Mouse (Mus musculus) lung, adult 2 months (tissue): ENCODE results near the gene Rpl29. TPM values are rescaled to one million over a fixed set of nuclear protein-coding genes. Genes with fewer than 3 reads are reported as not detected.

Source experiments
- DNase-seq: peaks from one replicate; pipeline ENCODE4 v3.0.0; 2022
- H3K4me1 ChIP-seq: fragments of 200-500 bp; 2 replicates; pipeline ENCODE4 v1.6.1; 2011; ENCODE audit warnings: low read length; ENCODE audit not compliant: control insufficient read depth, insufficient read depth
- H3K4me3 ChIP-seq: fragments of 200-500 bp; replicated peaks from 2 replicates; pipeline ENCODE3; 2011; ENCODE audit warnings: low read depth, mild to moderate bottlenecking, control low read depth, low read length; ENCODE audit errors: extremely low read depth
- CTCF ChIP-seq: fragments of 200-500 bp; IDR thresholded peaks from 2 replicates; pipeline ENCODE4 v1.5.1; 2011; ENCODE audit warnings: mild to moderate bottlenecking, low read length, control low read depth; ENCODE audit not compliant: insufficient read depth
- POLR2A ChIP-seq: fragments of 200-500 bp; IDR thresholded peaks from 2 replicates; pipeline ENCODE4 v1.6.1; 2011; ENCODE audit warnings: low read depth, mild to moderate bottlenecking, control low read depth, low read length, borderline replicate concordance; ENCODE audit errors: extremely low read depth
- WGBS: fragments of 180-500 bp; shearing (Covaris S2); methylation state at CpG from one replicate; pipeline ENCODE4 v1.1.7; 2018; 5-methylcytosine and 5-hydroxymethylcytosine counted together
- polyA plus RNA-seq: library from polyadenylated mRNA; depleted of rRNA; stranded (reverse); fragments of >200 nt; gene quantifications from 2 replicates; pipeline ENCODE4 v1.2.3, GENCODE M21; 2012

The Rpl29 gene
- polyA plus RNA-seq, 1 experiment: 319 TPM

DNA sequence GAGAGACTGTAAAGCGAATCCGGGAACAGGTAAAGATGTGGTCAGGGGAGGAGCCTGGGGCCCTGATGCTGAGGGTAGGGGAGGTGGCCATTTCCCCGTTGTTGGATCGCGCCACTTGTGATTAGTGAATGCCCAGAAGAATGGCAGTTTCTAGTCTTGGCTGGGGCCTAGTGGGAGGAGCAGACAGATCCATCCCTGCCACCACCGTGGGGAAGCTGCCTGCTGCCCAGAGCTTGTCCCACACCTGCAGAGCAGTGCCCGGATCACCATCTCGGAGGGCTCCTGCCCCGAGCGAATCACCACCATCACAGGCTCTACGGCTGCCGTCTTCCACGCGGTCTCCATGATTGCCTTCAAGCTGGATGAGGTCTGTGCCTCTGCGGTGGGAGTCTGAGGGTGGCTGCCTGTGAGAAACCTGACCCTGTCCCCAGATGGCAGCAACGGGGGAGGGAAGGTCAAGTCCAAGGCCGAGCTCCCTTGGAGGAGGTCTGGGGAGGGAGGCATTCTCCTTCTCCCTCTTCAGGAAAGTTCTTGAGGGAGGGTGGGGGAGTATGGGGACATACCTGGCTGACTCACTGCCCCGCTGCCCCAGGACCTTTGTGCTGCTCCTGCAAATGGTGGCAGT lies 31.3 kb downstream of the Rpl29 start:
- TF ChIP-seq CTCF: no peak
- no peak for TF ChIP-seq POLR2A
- 82% methylated on average over 18 of the region's 18 CpGs for WGBS
- Histone ChIP-seq H3K4me3 (no peak overlapping the region), H3K4me1 (no peaks in the 10 kb centered on the region)
- no peak for DNase-seq

DNA sequence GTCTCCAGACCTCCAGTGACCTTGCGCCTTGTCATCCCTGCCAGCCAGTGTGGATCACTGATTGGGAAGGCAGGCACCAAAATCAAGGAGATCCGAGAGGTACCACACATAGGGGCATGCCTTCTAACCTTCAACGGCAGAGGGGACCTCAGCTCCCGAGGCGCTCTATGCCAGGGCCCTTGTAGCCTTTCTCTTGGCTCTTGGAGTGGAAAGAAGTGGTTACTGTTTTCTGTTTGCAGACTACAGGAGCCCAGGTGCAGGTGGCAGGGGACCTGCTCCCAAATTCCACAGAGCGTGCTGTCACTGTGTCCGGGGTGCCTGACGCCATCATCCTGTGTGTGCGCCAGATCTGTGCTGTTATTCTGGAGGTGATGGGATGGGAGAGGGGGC lies 31.8 kb downstream of the Rpl29 start:
- 87% methylated on average over 9 of the region's 9 CpGs for WGBS
- Histone ChIP-seq H3K4me1 (no peaks in the 10 kb centered on the region), H3K4me3 (no peak overlapping the region)
- DNase-seq: no peak
- TF ChIP-seq CTCF: no peak
- TF ChIP-seq POLR2A: no peak

DNA sequence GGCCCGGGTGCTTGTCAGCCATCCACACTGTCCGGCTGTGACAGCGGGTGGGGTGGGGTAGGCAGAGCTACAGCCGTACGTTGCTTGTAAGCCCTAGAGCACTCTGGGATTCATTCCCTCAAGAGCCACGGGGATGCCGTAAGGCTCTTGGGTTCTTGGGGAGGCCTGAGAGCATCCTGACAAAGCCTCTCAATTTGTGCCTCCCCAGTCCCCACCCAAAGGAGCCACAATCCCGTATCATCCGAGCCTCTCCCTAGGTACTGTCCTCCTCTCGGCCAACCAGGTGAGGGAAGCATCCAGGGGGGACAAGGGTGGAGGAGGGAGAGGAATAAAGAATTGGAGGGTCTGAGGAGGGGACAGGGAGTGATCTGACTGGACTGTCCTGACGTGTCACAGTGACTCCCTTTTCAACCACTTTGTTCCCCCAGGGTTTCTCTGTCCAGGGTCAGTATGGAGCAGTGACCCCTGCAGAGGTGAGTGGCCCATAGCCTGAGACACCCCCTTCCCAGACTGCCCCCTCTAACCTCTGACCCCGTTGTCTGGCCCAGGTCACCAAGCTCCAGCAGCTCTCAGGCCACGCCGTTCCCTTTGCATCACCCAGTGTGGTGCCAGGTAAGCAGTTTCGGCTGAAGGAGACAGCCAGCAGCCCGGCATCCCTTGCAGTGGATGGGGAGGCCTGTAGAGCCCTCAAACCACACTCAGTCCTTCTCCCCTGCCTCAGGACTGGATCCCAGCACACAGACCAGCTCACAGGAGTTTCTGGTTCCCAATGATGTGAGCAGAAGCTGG lies 32.6 kb downstream of the Rpl29 start:
- no peak overlapping the region for H3K4me3 ChIP-seq
- TF ChIP-seq POLR2A: no peak
- no peaks in the 10 kb centered on the region for H3K4me1 ChIP-seq
- DNase-seq: no peak
- WGBS: 86% methylated on average over 16 of the region's 16 CpGs

DNA sequence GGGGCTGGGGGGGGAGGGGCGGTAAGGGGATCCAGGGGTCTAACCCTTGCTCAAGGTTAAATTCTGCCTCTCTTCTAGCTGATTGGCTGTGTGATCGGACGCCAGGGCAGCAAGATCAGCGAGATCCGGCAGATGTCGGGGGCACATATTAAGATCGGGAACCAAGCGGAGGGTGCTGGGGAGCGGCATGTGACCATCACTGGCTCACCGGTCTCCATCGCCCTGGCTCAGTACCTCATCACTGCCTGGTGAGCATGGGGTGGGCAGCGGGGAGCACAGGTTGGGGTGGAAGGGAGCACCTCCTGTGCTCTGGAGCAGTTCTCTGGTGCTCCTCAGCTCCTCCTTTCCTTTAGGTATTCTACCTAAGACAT lies 33.2 kb downstream of the Rpl29 start:
- Histone ChIP-seq H3K4me1 (no peaks in the 10 kb centered on the region), H3K4me3 (no peak overlapping the region)
- TF ChIP-seq CTCF (no peak), POLR2A (no peak)
- no peak for DNase-seq
- WGBS: 96% methylated on average over 12 of the region's 12 CpGs

DNA sequence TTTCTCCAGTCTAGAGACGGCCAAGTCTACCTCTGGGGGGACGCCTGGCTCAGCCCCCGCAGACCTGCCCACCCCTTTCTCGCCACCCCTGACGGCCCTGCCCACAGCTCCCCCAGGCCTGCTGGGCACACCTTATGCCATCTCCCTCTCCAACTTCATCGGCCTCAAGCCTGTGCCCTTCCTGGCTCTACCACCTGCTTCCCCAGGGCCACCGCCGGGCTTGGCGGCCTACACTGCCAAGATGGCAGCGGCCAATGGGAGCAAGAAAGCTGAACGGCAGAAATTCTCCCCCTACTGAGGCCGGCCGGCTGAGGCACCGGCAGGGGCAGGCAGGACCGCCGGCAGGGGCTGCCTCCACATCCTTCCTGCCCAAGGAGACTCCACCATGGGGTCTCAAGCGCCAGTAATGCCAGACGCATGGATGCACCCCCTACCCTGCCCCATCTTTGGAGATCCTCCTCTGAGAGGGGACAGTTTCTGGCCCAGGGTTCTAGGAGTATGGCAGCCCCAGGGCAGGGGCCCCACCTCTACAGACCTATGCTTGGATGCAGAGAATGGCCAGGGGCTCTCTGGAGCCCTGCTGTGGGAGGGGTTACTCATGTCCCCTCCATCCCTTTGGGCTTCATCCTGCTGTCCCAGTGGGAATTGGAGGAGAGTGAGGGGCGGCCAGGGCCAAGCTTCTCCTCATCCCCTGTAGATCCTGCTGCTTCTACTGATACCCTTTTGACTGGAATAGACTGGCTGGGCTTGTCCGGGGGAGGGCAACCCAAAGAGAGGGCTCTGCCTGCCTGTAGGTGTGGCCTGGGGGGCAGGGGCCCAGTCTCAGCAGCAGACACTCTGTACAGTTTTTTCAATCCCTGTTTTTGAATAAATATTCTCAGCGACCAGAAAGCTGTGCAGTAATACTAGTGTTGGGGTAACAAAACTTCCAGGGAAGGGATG lies 34.1 kb downstream of the Rpl29 start:
- no peak for TF ChIP-seq CTCF
- TF ChIP-seq POLR2A: no peak
- Histone ChIP-seq H3K4me3 (no peak overlapping the region), H3K4me1 (no peaks in the 10 kb centered on the region)
- no peak for DNase-seq
- 91% methylated on average over 21 of the region's 21 CpGs for WGBS

DNA sequence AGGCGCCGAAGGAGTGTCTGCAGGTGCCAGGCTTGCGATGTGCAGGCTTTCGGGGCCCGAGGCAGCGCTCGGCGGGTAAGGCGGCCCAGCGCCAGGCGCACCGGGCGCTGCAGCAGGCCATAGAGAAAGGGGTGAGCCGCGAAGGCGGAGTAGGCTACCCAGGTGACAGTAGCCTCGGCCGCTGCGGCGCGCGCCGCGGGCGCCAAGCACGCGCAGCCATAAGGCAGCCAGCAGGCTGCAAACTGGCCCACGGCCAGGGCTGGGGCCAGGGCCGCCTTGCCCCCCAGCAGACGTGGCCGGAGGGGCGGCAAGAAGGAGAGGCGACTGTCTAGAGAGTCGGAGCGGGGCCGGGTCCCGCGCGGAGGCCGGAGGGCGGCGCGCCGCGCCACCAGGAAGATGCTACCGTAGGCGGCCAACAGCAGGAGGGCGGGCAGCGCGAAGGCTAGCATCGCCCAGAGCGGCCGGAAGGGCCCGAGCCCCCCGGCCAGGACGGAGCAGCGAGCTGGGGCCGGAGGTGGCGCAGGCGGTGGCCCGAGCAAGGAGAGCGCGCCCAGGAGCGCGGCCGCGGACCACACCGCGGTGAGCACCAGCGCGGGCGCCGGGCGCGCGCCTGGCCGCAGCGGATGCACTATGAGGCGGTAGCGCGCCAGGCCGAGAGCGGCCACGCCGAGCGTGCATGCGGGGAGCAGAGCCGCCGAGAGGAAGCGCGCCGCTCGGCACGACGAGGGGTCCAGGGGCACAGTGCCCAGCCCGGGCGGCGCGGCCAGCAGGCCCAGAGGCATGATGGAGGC lies 35.7 kb downstream of the Rpl29 start:
- H3K4me1 ChIP-seq: no peaks in the 10 kb centered on the region
- TF ChIP-seq CTCF (no peak), POLR2A (no peak)
- H3K4me3 ChIP-seq: peak overlapping the region; percentile 42
- no peak for DNase-seq
- 5% methylated on average over 98 of the region's 99 CpGs for whole genome bisulfite sequencing

DNA sequence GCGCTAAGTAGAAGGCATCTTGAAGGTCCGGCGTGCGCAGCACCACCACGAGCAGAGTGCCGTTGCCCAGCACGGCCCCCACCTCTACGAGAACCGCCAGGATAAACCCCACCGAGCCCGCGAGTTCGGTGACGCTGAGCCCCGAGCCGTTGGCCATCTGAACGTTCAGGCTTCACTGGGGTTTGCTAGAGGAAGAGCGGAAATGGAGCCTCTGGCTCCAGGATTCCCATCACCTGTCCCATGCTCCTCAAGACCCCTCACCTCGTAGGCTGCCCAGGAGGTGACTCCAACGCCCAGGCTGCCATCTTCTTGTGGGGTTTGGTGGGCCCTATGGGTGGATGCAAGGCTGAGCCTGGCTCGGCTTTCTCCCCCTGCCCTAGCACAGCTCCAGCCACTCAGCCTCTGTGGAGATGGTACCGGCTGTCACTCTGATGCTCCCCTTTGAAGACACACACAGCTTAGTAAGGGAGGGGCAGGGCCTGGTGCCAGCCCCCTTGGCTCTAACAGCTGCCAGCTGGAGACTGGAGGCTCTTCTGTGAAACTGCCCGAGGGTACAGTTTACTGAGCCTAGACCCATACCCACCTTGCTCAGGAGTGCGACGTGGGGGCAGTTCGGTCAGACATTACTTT lies 36.4 kb downstream of the Rpl29 start, which contains the start of gene Gpr62:
Gene Gpr62, minus strand, starts transcription at position 368 of the 630 bp plus-strand sequence.
- Histone ChIP-seq H3K4me3 (peak within 1 kb of the TSS; percentile 42), H3K4me1 (no peaks in the 10 kb centered on the region)
- no peak for TF ChIP-seq CTCF
- no peak for TF ChIP-seq POLR2A
- DNase-seq: no peak
- 34% methylated on average over 26 of the region's 26 CpGs for WGBS

DNA sequence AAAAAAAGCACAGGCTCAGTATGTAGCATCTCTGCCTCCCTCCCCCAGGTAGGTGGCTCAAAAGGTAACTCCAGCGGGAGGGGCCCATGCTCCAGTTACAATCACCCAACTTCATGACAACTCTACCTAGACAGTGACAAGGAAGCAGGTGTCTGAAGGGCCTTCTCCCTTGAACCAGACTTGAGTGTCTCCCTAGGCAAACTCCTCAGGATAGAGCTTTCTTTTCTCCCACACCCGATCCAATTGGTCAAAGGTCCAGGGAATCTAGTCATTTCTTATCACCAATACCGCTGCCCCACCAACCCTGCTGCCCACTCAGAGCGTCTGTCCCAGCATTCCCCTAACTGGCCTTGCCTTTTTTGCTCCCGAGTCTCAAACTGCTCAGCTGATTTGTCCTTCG lies 37.5 kb downstream of the Rpl29 start:
- DNase-seq: no peak
- no peaks in the 10 kb centered on the region for H3K4me1 ChIP-seq
- no peak overlapping the region for H3K4me3 ChIP-seq
- TF ChIP-seq POLR2A (no peak), CTCF (no peak)
- WGBS: 83% methylated on average over 6 of the region's 6 CpGs
